Mouse (Mus musculus) testis, postnatal 14 days (tissue): ENCODE measurements around the gene 2410004B18Rik.
A peak's percentile ranks its signal among the peaks of the same experiment; 100 is the strongest.

Source experiments
- DNase-seq: peaks from one replicate; pipeline ENCODE4 v3.0.0; 2021; ENCODE audit warnings: low spot score

Gene 2410004B18Rik

DNA sequence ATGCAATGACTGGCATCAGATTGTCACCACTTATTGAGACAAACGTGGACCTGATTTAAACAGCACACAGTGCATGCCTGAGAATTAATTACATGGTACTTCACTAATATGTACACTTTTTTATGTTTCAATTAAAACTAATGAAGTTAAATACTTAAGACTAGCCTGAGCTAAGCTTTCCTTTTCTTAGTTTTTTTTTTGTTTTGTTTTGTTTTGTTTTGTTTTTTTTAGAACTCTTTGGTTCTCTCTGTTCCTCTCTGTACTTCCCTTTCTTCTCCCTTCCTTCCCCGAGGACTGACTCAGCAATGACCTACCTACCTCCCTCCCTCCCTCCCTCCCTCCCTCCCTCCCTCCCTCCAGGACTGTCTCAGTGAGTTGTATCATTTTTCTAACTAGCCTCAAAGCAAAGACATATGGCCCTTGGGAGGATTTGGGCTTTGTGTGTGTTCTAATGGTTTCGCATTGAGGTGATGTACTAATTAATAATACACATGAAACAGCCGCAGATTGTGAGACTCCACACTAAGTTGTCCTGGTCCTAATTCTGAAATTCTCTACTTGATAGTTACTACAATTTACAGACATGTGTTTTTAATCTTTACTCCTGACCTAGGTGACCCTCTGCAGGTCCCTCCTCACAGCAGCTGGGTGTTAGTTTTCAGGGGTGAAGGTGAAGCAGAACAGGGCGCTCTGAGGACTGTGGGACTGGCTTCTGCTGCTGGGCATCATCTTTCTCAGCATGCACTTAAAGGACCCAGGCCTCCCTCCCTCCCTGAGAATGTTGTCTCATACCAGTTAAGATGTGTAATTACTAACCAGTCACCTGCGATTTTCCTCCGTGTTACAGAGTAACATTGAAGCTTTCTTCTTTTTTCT is 8.1 kb upstream of the 2410004B18Rik start:
- DNase-seq: no peak

DNA sequence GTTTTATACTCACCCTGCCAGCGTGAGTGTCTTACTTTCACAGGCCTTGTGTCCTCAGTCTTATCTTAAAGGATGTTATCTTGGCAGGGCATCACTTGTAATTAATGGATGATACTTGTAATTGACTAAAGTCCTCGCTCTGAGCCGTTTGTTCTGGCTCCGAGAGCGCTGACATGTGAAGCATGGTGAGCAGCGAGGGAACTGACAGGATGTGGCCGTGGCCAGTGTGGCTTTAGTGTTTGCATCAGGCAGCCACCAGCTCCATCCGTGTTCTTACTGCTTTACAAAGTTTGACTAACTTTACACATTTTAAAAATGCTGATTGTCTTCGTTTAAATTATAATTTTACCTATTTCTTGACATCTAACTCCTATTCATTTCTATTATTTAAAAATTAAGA is 4.0 kb upstream of the 2410004B18Rik start:
- DNase-seq: no peak

DNA sequence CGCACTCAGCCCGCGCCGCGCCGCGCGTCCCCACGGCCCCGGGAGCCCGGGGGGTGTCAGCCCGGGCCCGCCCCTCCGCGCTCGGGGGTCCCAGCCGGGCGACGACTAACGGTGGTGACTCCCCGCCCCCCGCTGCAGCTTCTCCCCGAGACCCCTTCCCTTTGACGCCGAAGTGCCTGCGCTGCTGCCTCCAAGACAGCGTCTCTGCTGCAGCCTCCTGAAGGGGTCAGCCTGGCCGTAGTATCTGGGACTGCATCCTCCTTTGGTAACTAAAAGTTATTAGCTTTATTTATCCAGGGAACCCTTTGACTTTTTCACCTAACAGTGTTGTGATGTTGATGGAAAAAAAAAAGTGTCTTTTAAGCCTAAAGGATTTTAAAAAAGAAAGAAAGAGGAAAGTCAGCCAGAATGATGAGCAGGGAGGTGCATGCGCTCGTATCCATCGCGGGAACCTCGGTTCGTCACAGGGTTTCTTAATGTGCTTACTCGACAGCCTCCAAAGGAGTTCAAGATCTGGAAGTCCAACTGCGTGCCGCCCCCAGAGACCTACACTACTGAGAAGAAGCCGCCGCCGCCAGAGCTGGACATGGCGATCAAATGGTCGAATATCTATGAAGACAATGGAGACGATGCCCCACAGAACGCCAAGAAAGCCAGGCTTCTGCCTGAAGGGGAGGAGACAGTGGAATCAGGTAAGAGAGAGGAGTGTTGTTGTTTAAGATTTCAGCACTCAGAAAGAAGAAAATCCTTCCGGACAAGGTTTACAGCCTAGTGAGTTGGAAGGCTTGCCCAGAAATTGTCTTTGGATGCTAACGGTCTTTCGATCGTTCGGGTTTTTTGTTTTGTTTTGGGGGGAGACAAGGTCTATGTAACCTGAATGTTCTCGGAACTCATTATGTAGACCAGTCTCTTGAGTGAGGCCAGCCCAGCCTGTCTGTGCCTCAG is 863 bp downstream of the 2410004B18Rik start:
- peak; percentile 40 for DNase-seq

DNA sequence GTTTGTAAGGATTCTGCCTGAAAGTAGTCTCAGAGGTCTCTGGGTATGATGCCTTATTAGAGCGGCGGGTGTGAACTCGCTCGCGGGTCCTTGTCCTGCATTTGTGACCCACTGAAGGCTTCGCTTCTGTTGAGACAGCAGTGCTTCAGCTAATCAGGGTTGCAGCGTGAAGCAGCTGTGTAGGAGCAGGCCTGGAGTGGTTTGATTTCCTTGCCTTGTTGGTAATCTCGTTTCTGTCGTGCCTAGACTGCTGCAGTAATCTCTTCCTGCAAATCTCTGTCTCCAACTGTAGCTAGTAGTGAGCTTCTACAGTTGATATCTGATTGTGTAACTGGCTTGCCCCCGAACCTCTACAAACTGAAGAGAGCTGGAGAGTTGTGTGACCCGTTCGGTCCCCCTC is 1.6 kb downstream of the 2410004B18Rik start:
- DNase-seq: no peak

DNA sequence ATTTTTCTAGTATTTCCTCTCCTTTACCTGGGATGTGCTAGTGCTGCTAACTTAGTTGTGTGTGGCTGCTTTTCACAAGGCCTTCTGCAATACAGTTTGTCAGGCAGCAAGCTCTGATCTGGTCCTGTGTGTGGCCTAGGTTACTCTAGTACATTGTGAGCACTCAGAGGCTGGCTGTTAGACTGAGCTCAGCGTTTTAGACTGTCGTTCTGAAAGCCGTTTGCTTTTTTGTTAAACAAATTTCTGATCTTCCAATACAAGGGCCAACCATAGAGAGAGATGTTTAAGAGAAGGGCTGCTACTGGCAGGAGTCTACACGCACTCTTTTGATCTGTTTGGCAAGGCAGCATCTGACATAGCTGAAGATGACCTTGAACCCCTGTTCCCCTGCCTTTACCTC is 2.2 kb downstream of the 2410004B18Rik start:
- DNase-seq: no peak

DNA sequence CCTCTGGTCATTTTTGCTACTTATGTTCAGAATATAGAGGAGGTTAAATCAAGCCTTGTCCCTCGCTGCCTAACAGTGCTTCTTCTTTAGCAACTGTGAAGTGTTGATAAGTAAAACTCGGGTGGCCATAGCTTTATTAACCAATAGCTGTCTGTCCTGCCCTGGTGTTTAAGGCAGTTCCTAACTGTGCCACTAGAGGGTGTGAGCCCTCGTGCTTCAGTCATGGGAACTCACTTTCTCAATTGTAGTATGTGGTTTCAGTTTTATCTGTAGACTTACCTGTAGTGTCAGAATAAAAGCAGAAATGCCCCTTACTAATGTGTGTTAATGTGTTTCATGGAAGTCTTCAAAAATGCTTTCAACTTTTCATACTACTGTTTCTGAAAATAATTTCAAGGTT is 4.2 kb downstream of the 2410004B18Rik start:
- no peak for DNase-seq

DNA sequence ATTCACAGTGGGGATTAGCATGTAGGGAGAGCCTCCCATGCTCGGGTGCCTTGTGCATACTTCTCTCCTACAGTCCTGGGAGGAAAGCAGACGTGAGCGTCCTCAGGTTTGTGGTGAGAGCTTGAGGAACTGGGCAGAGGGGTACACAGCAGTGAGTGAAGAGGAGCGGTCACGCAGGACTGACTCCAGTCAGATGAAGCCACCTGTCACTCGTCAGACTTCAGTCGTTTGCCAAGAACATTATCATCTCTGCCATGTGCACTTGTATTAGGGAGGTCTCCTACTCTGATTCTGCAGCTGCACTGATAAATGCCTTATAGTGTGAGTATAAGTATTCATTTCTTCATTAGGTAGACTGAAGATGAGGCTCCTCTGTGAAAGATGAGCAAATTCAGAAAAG is 6.5 kb downstream of the 2410004B18Rik start:
- no peak for DNase-seq

DNA sequence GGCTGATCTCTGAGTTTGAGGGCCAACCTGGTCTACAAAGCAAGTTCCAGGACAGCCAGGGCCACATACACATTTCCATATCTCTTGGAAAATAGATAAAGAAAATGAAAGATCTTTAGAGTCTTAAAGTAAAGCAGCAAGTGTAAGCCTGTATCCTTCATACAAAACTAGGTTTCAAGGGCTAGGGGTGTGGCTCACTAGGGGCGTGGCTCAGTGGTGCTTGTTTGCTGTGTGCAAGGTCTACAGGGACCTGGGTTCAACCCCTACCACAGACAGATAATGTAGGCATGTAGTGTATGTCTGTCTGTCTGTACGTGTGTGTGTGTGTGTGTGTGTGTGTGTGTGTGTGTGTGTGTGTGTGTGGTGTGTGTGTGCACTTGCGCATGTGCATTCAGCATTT is 8.1 kb downstream of the 2410004B18Rik start:
- DNase-seq: no peak

DNA sequence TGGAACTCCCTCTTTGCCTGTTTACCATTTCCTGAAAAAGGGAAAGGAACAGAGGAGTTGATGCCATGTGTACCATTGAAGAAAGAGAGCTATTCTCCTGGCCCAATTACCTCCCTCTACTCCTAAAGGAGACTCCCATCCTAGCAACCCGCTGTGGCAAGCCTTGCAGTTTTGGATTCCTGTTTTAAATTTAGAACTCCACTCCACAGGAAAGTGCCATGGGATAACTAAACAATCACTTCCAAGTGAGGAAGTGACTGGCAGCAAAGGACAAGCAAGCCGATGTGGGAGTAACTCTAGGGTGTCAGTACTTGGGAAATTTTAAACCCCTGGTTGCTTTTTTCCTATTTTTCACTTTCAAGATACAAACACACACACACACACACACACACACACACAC is 8.8 kb downstream of the 2410004B18Rik start:
- DNase-seq: no peak

DNA sequence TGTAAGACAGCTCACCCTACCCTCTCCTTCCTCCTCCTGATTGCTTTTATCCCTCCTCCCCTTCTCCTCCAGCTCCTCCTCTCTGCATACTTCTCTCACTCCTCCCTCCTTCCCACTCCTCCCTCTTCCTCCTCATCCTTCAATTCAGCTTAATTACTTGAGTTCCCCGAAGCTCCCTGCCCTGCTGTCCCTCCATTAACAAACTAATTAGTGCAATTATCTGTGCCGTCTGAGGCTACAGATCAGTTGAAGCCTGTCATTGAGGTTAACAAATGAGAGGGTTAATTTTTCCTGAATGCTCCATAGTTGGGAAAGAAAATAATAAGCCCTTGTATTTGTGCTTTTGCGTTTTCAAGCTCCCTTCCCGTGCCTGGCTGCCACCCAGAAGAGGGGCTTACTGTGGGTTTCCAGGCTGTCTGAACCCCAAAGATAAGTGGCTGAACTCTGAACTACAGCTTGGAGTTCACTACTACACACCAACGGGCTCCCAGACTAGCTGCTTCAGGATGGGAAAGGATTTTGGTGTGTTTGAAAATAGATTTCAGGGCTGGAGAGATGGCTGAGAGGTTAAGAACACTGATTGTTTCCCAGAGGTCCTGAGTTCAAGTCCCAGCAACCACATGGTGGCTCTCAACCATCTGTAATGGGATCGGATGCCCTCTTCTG is 9.9 kb downstream of the 2410004B18Rik start:
- DNase-seq: no peak

DNA sequence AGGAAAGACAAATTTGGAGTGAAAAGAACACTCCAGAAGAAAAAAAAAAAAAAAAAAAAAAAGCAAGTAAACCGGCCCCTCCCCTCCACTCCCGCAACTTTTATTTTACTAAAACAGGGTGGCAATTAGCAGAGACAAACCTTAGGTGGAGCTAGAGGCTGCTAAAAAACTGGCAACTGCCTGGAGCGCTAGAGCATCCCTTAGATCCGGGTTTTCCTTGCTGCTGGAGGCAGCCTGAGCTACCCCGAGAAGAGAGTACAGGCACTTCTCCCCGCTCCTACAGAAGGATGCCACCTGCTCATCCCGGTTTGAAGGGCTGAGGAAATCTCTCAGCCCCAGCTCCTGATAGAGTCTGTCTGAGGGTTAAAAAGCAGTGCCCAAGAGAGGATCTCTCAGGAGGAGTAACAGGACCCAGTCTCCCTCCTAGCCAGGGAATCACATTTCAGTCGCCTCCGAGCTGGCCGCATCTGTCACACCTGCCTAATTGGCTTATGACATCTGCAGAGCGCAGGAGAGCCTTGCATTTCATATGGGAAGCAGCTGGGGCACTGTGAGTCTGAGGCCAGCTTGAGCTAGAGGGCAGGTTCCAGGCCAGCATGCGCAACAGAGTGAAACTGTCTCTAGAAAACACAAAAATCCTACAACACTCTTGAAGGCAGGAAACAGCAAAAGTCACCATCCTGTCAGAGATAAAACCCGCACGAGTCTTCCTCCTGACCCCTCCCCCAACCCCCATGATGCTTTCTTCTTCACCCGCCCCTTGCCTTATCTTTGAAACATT is 12.4 kb downstream of the 2410004B18Rik start:
- no peak for DNase-seq

DNA sequence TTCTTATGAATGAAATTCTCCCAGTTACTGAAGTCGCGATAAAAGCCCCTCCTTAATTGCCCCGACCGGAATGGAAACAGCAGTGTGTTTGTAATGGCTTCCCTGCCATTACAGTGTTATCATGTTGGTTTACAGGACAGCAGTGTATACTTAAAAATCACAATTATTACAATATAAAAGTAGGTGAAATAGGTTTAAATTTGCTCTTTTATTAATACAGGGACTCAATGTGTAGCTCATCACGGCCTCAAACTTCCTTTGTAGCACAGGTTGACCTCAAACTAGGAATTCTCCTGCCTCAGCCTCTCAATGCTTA is 13.0 kb downstream of the 2410004B18Rik start:
- DNase-seq: no peak

DNA sequence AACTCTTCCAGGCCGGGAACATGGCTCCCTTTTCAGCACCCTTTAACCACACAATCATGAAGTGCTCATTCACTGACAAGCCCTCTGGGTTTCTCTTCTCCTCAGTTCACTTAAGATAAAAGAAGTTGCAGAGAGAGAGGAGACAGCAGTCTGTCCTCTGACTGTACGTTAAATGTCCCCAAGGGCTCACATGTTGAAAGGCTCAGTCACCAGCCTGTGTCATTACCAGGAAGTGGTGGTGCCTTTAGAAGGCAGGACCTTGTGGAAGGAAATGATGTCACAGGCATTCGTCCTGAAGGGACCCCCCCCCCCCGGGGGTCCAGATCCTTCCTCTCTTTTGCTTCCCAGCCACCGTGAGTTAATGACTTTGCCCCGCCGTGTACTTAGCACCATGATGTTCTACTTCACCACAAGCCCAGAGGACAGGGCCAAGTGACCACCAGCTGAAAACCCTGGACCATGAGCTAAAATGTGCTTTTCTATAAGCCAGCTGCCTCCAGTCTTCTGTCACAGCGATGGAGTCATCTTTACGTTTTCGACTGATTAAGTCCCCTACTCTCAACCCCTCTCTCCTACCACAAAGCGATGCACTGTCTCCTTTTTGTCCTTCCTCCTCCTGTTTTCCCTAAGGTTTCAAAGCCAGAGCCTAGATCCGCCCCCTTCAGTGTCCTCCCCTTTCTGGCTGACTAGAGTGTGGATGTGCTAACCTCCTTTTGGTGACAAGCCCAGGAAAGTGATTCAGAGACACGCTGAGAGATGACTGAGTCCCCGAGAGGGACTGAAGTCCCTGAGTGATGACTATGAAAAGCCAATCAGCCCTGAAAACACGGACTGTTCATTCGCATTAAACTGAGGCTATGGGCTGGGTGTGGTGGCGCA is 13.7 kb downstream of the 2410004B18Rik start:
- DNase-seq: no peak

DNA sequence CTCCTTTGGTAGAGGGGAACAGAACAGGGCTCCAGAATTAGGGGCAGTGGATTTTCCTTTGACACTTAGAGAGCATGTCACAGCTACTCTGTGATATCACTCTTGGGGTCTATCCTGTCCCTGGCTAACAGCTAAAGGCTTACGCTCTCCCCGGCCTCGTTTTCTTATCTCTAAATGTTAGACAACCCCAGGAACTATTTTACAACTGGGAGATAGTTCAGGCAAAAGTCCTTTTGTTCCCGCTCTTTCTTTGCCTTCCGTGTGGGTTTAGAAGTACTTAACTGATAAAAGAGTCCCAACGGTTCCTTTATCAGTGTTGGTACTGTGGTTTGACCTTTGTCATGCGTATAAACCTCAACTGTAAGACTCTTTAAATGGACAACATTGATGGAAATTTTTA is 15.1 kb downstream of the 2410004B18Rik start:
- no peak for DNase-seq

DNA sequence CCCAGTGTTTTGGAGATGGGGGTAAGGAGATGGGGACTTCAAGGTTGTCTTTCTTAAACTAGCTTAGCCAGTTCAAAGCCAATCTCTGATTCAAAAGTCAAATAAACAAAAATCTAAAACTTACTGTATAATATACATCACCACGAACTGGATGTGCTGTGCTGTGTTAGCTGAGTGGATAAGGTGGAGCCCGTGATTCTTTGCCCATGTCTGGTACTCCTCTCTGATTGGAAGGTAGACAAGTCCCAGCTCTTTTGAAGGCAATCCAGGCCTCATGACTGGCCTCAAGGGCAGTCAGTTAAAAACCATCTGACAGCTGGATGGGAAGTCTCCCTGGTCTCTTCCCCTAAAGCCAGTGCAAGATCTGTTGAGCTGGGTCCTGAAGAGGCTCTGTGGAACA is 15.6 kb downstream of the 2410004B18Rik start:
- no peak for DNase-seq

DNA sequence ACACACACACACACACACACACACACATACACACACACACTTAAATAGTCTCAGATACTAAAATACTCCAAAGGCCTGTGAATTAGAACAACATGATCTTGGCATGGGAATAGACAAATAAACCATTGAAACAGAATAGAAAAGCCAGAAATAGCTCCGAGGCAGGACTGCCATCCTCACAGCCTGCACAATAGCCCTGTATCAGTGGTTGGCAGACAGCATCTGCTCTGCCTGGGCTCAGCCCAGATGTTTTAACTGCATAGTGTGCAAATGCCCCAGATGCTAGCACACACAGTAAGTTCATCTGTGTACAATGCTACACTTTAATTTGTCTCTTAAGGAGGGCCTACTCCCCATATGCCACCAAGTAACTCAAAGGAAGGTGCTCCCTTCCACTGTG is 22.0 kb downstream of the 2410004B18Rik start:
- no peak for DNase-seq

DNA sequence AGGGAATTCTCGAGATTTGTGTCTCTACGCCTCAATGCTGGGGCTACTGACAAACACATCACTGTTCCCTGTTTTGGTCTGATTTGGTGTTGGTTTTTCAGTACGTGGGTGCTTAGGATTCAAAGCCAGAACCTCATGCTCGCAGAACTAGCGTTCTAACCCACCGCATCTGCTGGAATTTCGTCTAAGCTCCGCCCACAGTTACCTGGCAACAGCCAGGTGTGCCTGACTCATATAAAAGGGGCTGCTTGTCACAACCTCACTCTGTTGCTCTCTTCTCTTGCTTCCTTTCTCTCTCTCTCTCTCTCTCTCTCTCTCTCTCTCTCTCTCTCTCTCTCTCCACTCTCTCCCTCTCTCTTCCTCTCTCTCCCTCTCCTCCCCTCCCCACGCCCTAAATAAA is 24.6 kb downstream of the 2410004B18Rik start:
- DNase-seq: peak; percentile 16

DNA sequence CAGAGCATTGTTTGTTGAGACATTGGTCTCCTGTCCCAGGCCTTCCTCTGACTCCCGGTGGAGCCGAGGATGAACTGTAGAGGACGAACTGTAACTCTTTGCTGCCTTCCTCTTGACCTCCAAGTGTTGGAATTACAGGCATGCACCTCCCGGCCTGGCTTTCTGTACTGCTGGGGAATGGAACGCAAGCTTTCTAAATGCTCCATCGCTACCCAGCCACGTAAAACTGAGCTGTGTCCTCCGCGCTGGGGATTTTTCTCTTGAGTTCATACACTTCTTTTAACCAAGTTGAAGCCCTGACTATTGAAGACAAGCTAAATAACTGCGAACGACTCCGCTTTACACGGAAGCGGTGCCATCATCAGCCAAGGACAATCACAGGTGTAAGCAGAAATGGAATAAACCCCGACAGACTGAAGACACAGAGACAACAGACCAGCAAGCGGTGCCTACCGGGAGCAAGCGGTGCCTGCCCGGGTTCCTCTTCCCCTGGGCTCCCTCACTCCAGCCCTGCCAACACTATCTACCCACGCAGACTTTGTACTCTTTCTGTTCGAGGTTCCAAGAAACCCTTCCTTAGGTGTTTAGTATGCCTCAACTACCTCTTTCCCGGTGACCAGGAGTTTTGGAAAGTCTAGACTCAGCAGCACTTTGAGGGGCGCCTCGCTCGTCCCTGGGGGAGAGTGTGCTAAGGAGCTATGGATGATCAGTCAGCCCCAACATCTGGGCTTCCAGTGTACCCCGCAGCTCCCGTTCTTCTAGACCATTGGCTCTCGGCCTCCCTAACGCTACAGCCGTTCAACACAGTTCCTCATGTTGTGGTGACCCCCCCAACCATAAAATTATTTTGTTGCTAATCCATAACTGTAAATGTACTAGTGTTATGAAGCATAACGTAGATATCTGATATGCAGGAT is 25.5 kb downstream of the 2410004B18Rik start:
- peak; percentile 10 for DNase-seq

DNA sequence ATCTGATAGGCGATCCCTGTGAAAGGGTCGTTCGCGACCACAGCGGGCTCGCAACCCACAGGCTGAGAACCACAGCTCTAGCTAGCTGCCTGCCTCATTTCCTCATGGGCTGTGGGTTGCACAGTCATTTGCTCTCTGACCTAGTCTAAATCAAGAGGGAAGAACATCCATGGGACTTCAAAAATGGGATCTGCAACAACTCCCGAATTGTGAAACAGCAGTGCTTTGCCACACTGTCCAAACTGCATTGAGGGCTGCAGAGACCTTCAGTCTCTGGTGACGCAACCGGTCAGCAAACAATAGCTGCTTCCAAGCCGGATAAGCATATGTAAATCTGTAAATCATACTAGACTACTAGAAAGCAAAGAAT is 26.2 kb downstream of the 2410004B18Rik start:
- no peak for DNase-seq

DNA sequence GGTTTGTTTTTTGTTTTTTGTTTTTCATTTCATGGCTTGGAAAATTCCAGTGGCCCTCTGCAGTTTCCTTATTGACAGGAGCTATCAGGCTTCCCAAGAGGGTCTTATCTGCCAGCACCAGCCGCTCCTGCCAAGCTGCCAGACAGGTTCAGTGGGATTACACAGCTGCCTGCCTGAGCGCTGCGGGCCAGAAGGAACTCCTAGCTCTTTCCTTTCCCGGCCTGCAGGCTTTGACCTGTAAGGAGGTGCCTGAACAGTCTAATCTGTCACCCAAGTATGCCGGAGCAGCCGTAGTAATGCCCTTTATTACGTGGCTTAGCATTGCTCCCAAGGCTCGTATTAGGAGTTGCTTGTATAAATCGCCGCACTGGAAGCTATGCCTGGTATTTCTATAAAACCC is 26.7 kb downstream of the 2410004B18Rik start:
- DNase-seq: no peak
